Mouse (Mus musculus) thymus, postnatal 14 days (tissue): ENCODE measurements around the gene Mrtfa.

ENCODE experiments used
- DNase-seq: peaks from one replicate; pipeline ENCODE4 v3.0.0; 2021

Gene Mrtfa

GRCm38 (mm10) chr15:81195447-81195846 is 4.9 kb upstream of the Mrtfa start:
- no peak for DNase-seq

GRCm38 (mm10) chr15:81194791-81195190 is 4.2 kb upstream of the Mrtfa start:
- DNase-seq: no peak

- no peak for DNase-seq
These were observed 2.3 kb upstream of the Mrtfa start for GRCm38 (mm10) chr15:81192858-81193257.

- DNase-seq: no peak
These were observed 1.8 kb upstream of the Mrtfa start for GRCm38 (mm10) chr15:81192316-81192715.

GRCm38 (mm10) chr15:81191303-81191702 is 746 bp upstream of the Mrtfa start:
- DNase-seq: no peak

GRCm38 (mm10) chr15:81190011-81190629 is 437 bp downstream of the Mrtfa start:
- DNase-seq: no peak

GRCm38 (mm10) chr15:81189061-81189460 is 1.5 kb downstream of the Mrtfa start:
- no peak for DNase-seq

GRCm38 (mm10) chr15:81184913-81185312 is 5.6 kb downstream of the Mrtfa start:
- DNase-seq: no peak

- no peak for DNase-seq
These were observed 9.3 kb downstream of the Mrtfa start for GRCm38 (mm10) chr15:81181233-81181632.

GRCm38 (mm10) chr15:81179523-81179922 is 11.0 kb downstream of the Mrtfa start:
- DNase-seq: no peak

- DNase-seq: no peak
These were observed 11.9 kb downstream of the Mrtfa start for GRCm38 (mm10) chr15:81178703-81179102.

GRCm38 (mm10) chr15:81177860-81178259 is 12.7 kb downstream of the Mrtfa start:
- DNase-seq: no peak

- no peak for DNase-seq
These were observed 14.9 kb downstream of the Mrtfa start for GRCm38 (mm10) chr15:81175633-81176032.

- DNase-seq: no peak
These were observed 18.3 kb downstream of the Mrtfa start for GRCm38 (mm10) chr15:81172259-81172658.

GRCm38 (mm10) chr15:81168735-81169134 is 21.8 kb downstream of the Mrtfa start:
- DNase-seq: no peak

- no peak for DNase-seq
These were observed 22.7 kb downstream of the Mrtfa start for GRCm38 (mm10) chr15:81167831-81168230.

GRCm38 (mm10) chr15:81166291-81166690 is 24.3 kb downstream of the Mrtfa start:
- no peak for DNase-seq

GRCm38 (mm10) chr15:81164560-81165310 is 25.8 kb downstream of the Mrtfa start:
- DNase-seq: no peak

GRCm38 (mm10) chr15:81161571-81161970 is 29.0 kb downstream of the Mrtfa start:
- DNase-seq: no peak

GRCm38 (mm10) chr15:81160677-81161076 is 29.9 kb downstream of the Mrtfa start:
- DNase-seq: no peak

- no peak for DNase-seq
These were observed 31.3 kb downstream of the Mrtfa start for GRCm38 (mm10) chr15:81159212-81159611.

GRCm38 (mm10) chr15:81158517-81159120 is 31.9 kb downstream of the Mrtfa start:
- no peak for DNase-seq

- DNase-seq: no peak
These were observed 34.1 kb downstream of the Mrtfa start for GRCm38 (mm10) chr15:81156453-81156852.

- no peak for DNase-seq
These were observed 34.7 kb downstream of the Mrtfa start for GRCm38 (mm10) chr15:81155845-81156244.
